Mouse (Mus musculus): ENCODE measurements around the gene Arfgap3. TPM values are rescaled to one million over a fixed set of nuclear protein-coding genes. Genes with fewer than 3 reads are reported as not detected.

Arfgap3 gene
- polyA plus RNA-seq (2021; fragmentation: Nextera tagmentation): 13.8 and 16.4 TPM in 2 replicates
- long read RNA-seq, experiment 1, transcript Arfgap3-202 (16 exons, 2,461 nt): minor isoform, 10 of 128 reads
- long read RNA-seq, experiment 1, transcript Arfgap3-201 (16 exons, 2,619 nt): major isoform, 27 of 128 reads
- long read RNA-seq, experiment 1, partial matches to known transcripts: 19 of 128 reads
- long read RNA-seq, experiment 1, other reads (novel, unspliced or antisense): 72 of 128 reads
- long read RNA-seq, experiment 2, transcript Arfgap3-201 (16 exons, 2,619 nt): major isoform, 6 of 24 reads
- long read RNA-seq, experiment 2, partial matches to known transcripts: 9 of 24 reads
- long read RNA-seq, experiment 2, other reads (novel, unspliced or antisense): 9 of 24 reads

GRCm38 (mm10) chr15:83349954-83350711 lies at the start of gene Arfgap3:
TSS of gene Arfgap3 (minus strand) at chr15:83350247.

GRCm38 (mm10) chr15:83251176-83252004 lies 98.7 kb downstream of the Arfgap3 start, which contains the start of gene A4galt:
TSS of gene A4galt (minus strand) at chr15:83251774.

Other genes starting within 250 kb of the Arfgap3 start
- gene Rrp7a, start 227.4 kb downstream of the Arfgap3 start, polyA plus RNA-seq (2021; fragmentation: Nextera tagmentation): 78.8 and 142 TPM in 2 replicates
- 42.1 and 48.7 TPM in 2 replicates for gene Poldip3, start 200.9 kb downstream of the Arfgap3 start, polyA plus RNA-seq (2021; fragmentation: Nextera tagmentation)
- 78.9 and 90.4 TPM in 2 replicates for gene Cyb5r3, start 177.7 kb downstream of the Arfgap3 start, polyA plus RNA-seq (2021; fragmentation: Nextera tagmentation)
- 1.7 and 2.0 TPM in 2 replicates for gene A4galt, start 98.5 kb downstream of the Arfgap3 start, polyA plus RNA-seq (2021; fragmentation: Nextera tagmentation)
- gene Pacsin2, start 114.4 kb upstream of the Arfgap3 start, polyA plus RNA-seq (2021; fragmentation: Nextera tagmentation): 22.6 and 29.4 TPM in 2 replicates
- 43.5 and 55.7 TPM in 2 replicates for gene Ttll1, start 160.6 kb upstream of the Arfgap3 start, polyA plus RNA-seq (2021; fragmentation: Nextera tagmentation)
- 0.29 and 0.33 TPM in 2 replicates for gene Bik, start 176.6 kb upstream of the Arfgap3 start, polyA plus RNA-seq (2021; fragmentation: Nextera tagmentation)
- gene Tspo, start 213.3 kb upstream of the Arfgap3 start, polyA plus RNA-seq (2021; fragmentation: Nextera tagmentation): 30.6 and 33.6 TPM in 2 replicates
- 4.3 and 21.2 TPM in 2 replicates for gene Mcat, start 213.5 kb upstream of the Arfgap3 start, polyA plus RNA-seq (2021; fragmentation: Nextera tagmentation)
- 3.0 and 5.4 TPM in 2 replicates for gene Ttll12, start 244.9 kb upstream of the Arfgap3 start, polyA plus RNA-seq (2021; fragmentation: Nextera tagmentation)